Mouse (Mus musculus) thymus, adult 2 months (tissue): ENCODE measurements around the gene Smc4.

ENCODE experiments used
- CTCF ChIP-seq: fragments of 200-500 bp; IDR thresholded peaks from 2 replicates; pipeline ENCODE4 v1.5.1; 2012; ENCODE audit warnings: mild to moderate bottlenecking, control low read depth, low read length, moderate library complexity, borderline replicate concordance; ENCODE audit not compliant: control insufficient read depth, poor library complexity, insufficient read depth; ENCODE audit errors: extremely low read depth
- POLR2A ChIP-seq: fragments of 200-500 bp; IDR thresholded peaks from 2 replicates; pipeline ENCODE4 v1.6.1; 2012; ENCODE audit warnings: mild to moderate bottlenecking, low read length, control low read depth, moderate library complexity; ENCODE audit not compliant: control insufficient read depth, poor library complexity, insufficient read depth; ENCODE audit errors: extremely low read depth

DNA sequence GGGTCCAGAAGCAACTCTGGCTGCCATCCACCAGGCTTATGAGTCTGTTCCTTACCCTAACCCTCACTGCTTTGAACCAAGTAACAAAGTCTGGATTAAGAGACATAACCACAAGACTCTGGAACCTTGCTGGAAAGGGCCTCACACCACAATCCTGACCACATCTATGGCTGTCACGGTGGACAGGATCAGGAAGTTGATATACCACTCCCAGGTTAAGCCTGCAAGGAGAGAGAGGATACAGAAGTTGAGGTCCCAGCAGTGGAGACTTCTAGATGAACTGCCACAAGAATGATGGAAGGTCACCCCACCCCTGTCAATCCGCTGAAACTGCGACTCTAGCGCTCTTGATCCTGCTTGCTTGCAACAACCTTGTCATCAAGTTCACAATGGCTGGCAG, 26.8 kb upstream of the Smc4 start:
- TF ChIP-seq POLR2A = no peak
- TF ChIP-seq CTCF = no peak
